Mouse (Mus musculus) bone marrow, adult 2 months (tissue): ENCODE measurements around the gene Npas3. TPM values are rescaled to one million over a fixed set of nuclear protein-coding genes. Genes with fewer than 3 reads are reported as not detected.

Experiments
- H3K27ac ChIP-seq: fragments of 200-500 bp; 2 replicates; pipeline ENCODE4 v1.5.1; 2012; ENCODE audit warnings: low read depth, mild to moderate bottlenecking, control low read depth, inconsistent platforms, low read length; ENCODE audit not compliant: control insufficient read depth, poor library complexity, insufficient read depth
- H3K4me1 ChIP-seq: fragments of 200-500 bp; 2 replicates; pipeline ENCODE4 v1.6.1; 2011; ENCODE audit warnings: low read length; ENCODE audit not compliant: control insufficient read depth, insufficient read depth
- H3K4me3 ChIP-seq: fragments of 200-500 bp; replicated peaks from 2 replicates; pipeline ENCODE3; 2011; ENCODE audit warnings: mild to moderate bottlenecking, low read depth, low read length, control low read depth; ENCODE audit not compliant: control insufficient read depth
- CTCF ChIP-seq: fragments of 200-500 bp; IDR thresholded peaks from 2 replicates; pipeline ENCODE4 v1.5.1; 2011; ENCODE audit warnings: low read length, control low read depth; ENCODE audit not compliant: control insufficient read depth, insufficient read depth
- POLR2A ChIP-seq: fragments of 200-500 bp; IDR thresholded peaks from 2 replicates; pipeline ENCODE4 v1.6.1; 2011; ENCODE audit warnings: low read depth, mild to moderate bottlenecking, control low read depth, low read length, borderline replicate concordance; ENCODE audit not compliant: control insufficient read depth
- WGBS: fragments of 180-500 bp; shearing (Covaris S2); methylation state at CpG from one replicate; pipeline ENCODE4 v1.1.7; 2018; 5-methylcytosine and 5-hydroxymethylcytosine counted together
- polyA plus RNA-seq: library from polyadenylated mRNA; stranded (reverse); fragments of >200 nt; gene quantifications from 2 replicates; pipeline ENCODE4 v1.2.4, GENCODE M21; 2011; ENCODE audit warnings: low replicate concordance; ENCODE audit not compliant: missing spikeins, insufficient read depth, insufficient read length

Gene Npas3
- polyA plus RNA-seq, 1 experiment = not detected

- Histone ChIP-seq H3K4me1 (no peaks in the 10 kb centered on the region), H3K27ac (no peak overlapping the region), H3K4me3 (no peak overlapping the region)
- TF ChIP-seq POLR2A = no peak
- no peak for TF ChIP-seq CTCF
These were observed 611.7 kb downstream of the Npas3 start for GRCm38 (mm10) chr12:53860176-53860575.

- 80% methylated on average over 6 of the region's 6 CpGs for WGBS
- no peak for TF ChIP-seq POLR2A
- no peak for TF ChIP-seq CTCF
- no peak overlapping the region for H3K27ac ChIP-seq
- no peak overlapping the region for H3K4me3 ChIP-seq
- H3K4me1 ChIP-seq = no peaks in the 10 kb centered on the region
These were observed 613.8 kb downstream of the Npas3 start for GRCm38 (mm10) chr12:53862281-53862680.

- TF ChIP-seq POLR2A = no peak
- no peak for TF ChIP-seq CTCF
- no peaks in the 10 kb centered on the region for H3K4me1 ChIP-seq
- H3K4me3 ChIP-seq = no peak overlapping the region
- H3K27ac ChIP-seq = no peak overlapping the region
- WGBS = 73% methylated on average over 5 of the region's 5 CpGs
These were observed 616.1 kb downstream of the Npas3 start for GRCm38 (mm10) chr12:53864436-53865136.

- H3K4me1 ChIP-seq = no peaks in the 10 kb centered on the region
- TF ChIP-seq CTCF (no peak), POLR2A (no peak)
- 55% methylated on average over 2 of the region's 2 CpGs for WGBS
- H3K27ac ChIP-seq = no peak overlapping the region
- no peak overlapping the region for H3K4me3 ChIP-seq
These were observed 617.2 kb downstream of the Npas3 start for GRCm38 (mm10) chr12:53865691-53866090.

- TF ChIP-seq CTCF = no peak
- TF ChIP-seq POLR2A = no peak
- WGBS = 78% methylated on average over 4 of the region's 4 CpGs
- Histone ChIP-seq H3K4me1 (no peaks in the 10 kb centered on the region), H3K4me3 (no peak overlapping the region), H3K27ac (no peak overlapping the region)
These were observed 621.5 kb downstream of the Npas3 start for GRCm38 (mm10) chr12:53869981-53870380.

GRCm38 (mm10) chr12:53875226-53875625 is 626.7 kb downstream of the Npas3 start:
- H3K4me3 ChIP-seq = no peak overlapping the region
- H3K27ac ChIP-seq = no peak overlapping the region
- TF ChIP-seq POLR2A (no peak), CTCF (no peak)
- WGBS = 70% methylated on average over 3 of the region's 3 CpGs
- H3K4me1 ChIP-seq = no peaks in the 10 kb centered on the region

GRCm38 (mm10) chr12:53876693-53877092 is 628.2 kb downstream of the Npas3 start:
- WGBS = 85% methylated on average over 5 of the region's 5 CpGs
- H3K4me3 ChIP-seq = no peak overlapping the region
- H3K4me1 ChIP-seq = no peaks in the 10 kb centered on the region
- H3K27ac ChIP-seq = no peak overlapping the region
- TF ChIP-seq CTCF (no peak), POLR2A (no peak)

- Histone ChIP-seq H3K4me3 (no peak overlapping the region), H3K4me1 (no peaks in the 10 kb centered on the region), H3K27ac (no peak overlapping the region)
- TF ChIP-seq POLR2A (no peak), CTCF (no peak)
- 82% methylated on average over 4 of the region's 4 CpGs for WGBS
These were observed 633.2 kb downstream of the Npas3 start for GRCm38 (mm10) chr12:53881684-53882083.

- 76% methylated on average over 8 of the region's 8 CpGs for WGBS
- Histone ChIP-seq H3K27ac (no peak overlapping the region), H3K4me3 (no peak overlapping the region), H3K4me1 (no peaks in the 10 kb centered on the region)
- no peak for TF ChIP-seq CTCF
These were observed 634.4 kb downstream of the Npas3 start for GRCm38 (mm10) chr12:53882863-53883262.
